Mouse (Mus musculus): ENCODE measurements around the gene Pdia4. TPM values are rescaled to one million over a fixed set of nuclear protein-coding genes. Genes with fewer than 3 reads are reported as not detected.
A peak's percentile ranks its signal among the peaks of the same experiment; 100 is the strongest.

Pdia4 gene
- polyA plus RNA-seq, 1 experiment from 2014 or later: 304 TPM

- Histone ChIP-seq H3K9me3 (no peaks in the 10 kb centered on the region), H3K36me3 (no peaks in the 10 kb centered on the region), H3K27me3 (replicated peaks) (no peaks in the 10 kb centered on the region), H3K4me2 (replicated peaks) (no peak overlapping the region), H3K27ac (no peak overlapping the region), H3K4me1 (replicated peaks) (peaks cover 4% of the 10 kb centered on the region; the same call in 1 of the 2 replicates), H3K9ac (no peak overlapping the region), H3K4me3 (replicated peaks) (no peak overlapping the region)
- ATAC-seq: no peak
- WGBS: 47% methylated on average over 1 of the region's 1 CpGs
Measured at GRCm38 (mm10) chr6:47828950-47829349, 15.7 kb upstream of the Pdia4 start.

- Histone ChIP-seq H3K4me1 (replicated peaks) (peaks cover 4% of the 10 kb centered on the region; the same call in 1 of the 2 replicates), H3K9ac (no peak overlapping the region), H3K9me3 (no peaks in the 10 kb centered on the region), H3K4me2 (replicated peaks) (no peak overlapping the region), H3K36me3 (no peaks in the 10 kb centered on the region), H3K27ac (no peak overlapping the region), H3K27me3 (replicated peaks) (no peaks in the 10 kb centered on the region), H3K4me3 (replicated peaks) (no peak overlapping the region)
- no peak for ATAC-seq
- WGBS: 94% methylated on average over 4 of the region's 4 CpGs
Measured at GRCm38 (mm10) chr6:47827462-47827861, 14.2 kb upstream of the Pdia4 start.

DNA sequence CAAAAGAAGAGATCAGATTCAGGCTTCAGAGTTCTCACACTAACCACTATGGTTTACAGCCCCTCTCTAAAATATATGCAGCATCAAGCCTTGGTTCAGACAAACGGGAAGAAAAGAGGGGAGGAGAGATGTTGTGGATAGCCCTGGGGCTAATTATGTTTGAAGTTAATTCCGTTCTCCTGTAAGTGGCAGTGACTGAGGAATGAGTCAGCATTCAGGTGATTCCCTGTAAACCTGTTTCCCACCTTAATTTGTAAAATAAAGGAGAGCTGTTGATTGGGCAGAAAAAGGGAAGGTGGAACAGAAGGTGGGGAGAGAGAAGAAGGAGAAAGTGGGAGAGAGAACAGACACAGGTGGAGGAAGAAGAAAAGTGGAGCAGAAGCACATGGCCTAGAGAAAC lies 11.0 kb upstream of the Pdia4 start:
- ATAC-seq: no peak
- Histone ChIP-seq H3K27ac (no peak overlapping the region), H3K4me2 (replicated peaks) (no peak overlapping the region), H3K4me3 (replicated peaks) (no peak overlapping the region), H3K4me1 (replicated peaks) (no peaks in the 10 kb centered on the region), H3K9me3 (no peaks in the 10 kb centered on the region), H3K36me3 (peaks cover 2% of the 10 kb centered on the region; the same call in 1 of the 2 replicates), H3K9ac (no peak overlapping the region), H3K27me3 (replicated peaks) (no peaks in the 10 kb centered on the region)
- WGBS: 62% methylated on average over 2 of the region's 2 CpGs

DNA sequence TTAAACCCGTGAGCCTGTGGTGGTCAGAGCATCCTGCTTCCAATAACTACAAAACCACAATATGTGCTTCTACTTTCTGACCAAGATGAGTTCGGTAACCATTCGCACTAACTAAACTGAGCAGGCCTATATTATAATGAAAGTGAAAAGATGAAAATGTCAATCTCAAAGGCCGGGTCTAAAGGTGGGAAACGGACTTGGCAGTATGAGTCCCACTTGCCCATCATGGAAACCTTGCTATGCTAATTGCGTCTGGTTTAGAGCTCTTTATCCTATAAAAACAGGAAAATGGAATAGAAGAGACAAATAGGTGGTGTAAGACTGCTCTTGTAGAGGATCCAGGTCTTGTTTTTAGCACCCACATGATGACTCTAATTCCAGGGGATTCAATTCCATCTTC lies 8.5 kb upstream of the Pdia4 start:
- H3K4me2 ChIP-seq (replicated peaks): no peak overlapping the region
- no peak overlapping the region for H3K4me3 ChIP-seq (replicated peaks)
- 90% methylated on average over 6 of the region's 6 CpGs for WGBS
- H3K36me3 ChIP-seq: peaks cover 2% of the 10 kb centered on the region; the same call in 1 of the 2 replicates
- no peaks in the 10 kb centered on the region for H3K9me3 ChIP-seq
- no peaks in the 10 kb centered on the region for H3K27me3 ChIP-seq (replicated peaks)
- H3K27ac ChIP-seq: no peak overlapping the region
- no peak overlapping the region for H3K9ac ChIP-seq
- H3K4me1 ChIP-seq (replicated peaks): no peaks in the 10 kb centered on the region
- no peak for ATAC-seq

DNA sequence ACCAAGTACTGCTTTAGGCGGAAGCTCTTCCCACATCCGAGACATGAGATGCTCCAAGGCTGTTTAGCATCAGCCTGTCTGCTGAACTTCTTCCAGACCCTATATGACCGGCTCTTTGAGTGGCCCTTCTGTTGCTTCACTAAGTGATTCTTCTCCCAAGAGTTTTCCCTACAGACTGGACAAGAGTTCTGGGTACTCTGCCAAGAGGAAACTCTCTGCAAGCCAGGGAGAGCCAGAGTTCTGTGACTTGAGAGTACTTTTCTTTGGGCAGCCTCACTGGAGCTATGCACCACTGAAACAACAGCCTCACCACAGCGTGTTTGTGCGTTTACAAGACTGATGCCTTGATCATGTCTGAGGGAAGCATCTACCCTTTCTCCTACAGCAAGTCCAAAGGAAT lies 8.0 kb upstream of the Pdia4 start:
- no peak for ATAC-seq
- Histone ChIP-seq H3K27ac (no peak overlapping the region), H3K9ac (no peak overlapping the region), H3K4me3 (replicated peaks) (no peak overlapping the region), H3K27me3 (replicated peaks) (no peaks in the 10 kb centered on the region), H3K36me3 (peaks cover 2% of the 10 kb centered on the region; the same call in 1 of the 2 replicates), H3K4me2 (replicated peaks) (no peak overlapping the region), H3K4me1 (replicated peaks) (no peaks in the 10 kb centered on the region), H3K9me3 (no peaks in the 10 kb centered on the region)
- 85% methylated on average over 5 of the region's 5 CpGs for WGBS

GRCm38 (mm10) chr6:47819626-47820325 lies 6.5 kb upstream of the Pdia4 start:
- ATAC-seq: no peak
- Histone ChIP-seq H3K27ac (no peak overlapping the region), H3K9me3 (no peaks in the 10 kb centered on the region), H3K4me2 (replicated peaks) (no peak overlapping the region), H3K9ac (no peak overlapping the region), H3K4me1 (replicated peaks) (no peaks in the 10 kb centered on the region), H3K36me3 (peaks cover 2% of the 10 kb centered on the region; the same call in 1 of the 2 replicates), H3K4me3 (replicated peaks) (no peak overlapping the region), H3K27me3 (replicated peaks) (no peaks in the 10 kb centered on the region)
- WGBS: 93% methylated on average over 23 of the region's 23 CpGs

- WGBS: 91% methylated on average over 8 of the region's 8 CpGs
- H3K27me3 ChIP-seq (replicated peaks): no peaks in the 10 kb centered on the region
- H3K4me1 ChIP-seq (replicated peaks): no peaks in the 10 kb centered on the region
- no peak overlapping the region for H3K9ac ChIP-seq
- no peak for ATAC-seq
- H3K27ac ChIP-seq: no peak overlapping the region
- H3K9me3 ChIP-seq: no peaks in the 10 kb centered on the region
- H3K4me3 ChIP-seq (replicated peaks): no peak overlapping the region
- peaks cover 2% of the 10 kb centered on the region; the same call in 1 of the 2 replicates for H3K36me3 ChIP-seq
- H3K4me2 ChIP-seq (replicated peaks): no peak overlapping the region
Measured at GRCm38 (mm10) chr6:47818721-47819120, 5.5 kb upstream of the Pdia4 start.

- no peak overlapping the region for H3K27ac ChIP-seq
- no peak for ATAC-seq
- no peaks in the 10 kb centered on the region; the same call in 1 of the 2 replicates for H3K36me3 ChIP-seq
- no peaks in the 10 kb centered on the region for H3K27me3 ChIP-seq (replicated peaks)
- 71% methylated on average over 1 of the region's 1 CpGs for WGBS
- no peaks in the 10 kb centered on the region for H3K4me1 ChIP-seq (replicated peaks)
- no peak overlapping the region for H3K9ac ChIP-seq
- H3K4me3 ChIP-seq (replicated peaks): no peak overlapping the region
- no peak overlapping the region for H3K4me2 ChIP-seq (replicated peaks)
- H3K9me3 ChIP-seq: no peaks in the 10 kb centered on the region
Measured at GRCm38 (mm10) chr6:47816151-47816550, 2.9 kb upstream of the Pdia4 start.

DNA sequence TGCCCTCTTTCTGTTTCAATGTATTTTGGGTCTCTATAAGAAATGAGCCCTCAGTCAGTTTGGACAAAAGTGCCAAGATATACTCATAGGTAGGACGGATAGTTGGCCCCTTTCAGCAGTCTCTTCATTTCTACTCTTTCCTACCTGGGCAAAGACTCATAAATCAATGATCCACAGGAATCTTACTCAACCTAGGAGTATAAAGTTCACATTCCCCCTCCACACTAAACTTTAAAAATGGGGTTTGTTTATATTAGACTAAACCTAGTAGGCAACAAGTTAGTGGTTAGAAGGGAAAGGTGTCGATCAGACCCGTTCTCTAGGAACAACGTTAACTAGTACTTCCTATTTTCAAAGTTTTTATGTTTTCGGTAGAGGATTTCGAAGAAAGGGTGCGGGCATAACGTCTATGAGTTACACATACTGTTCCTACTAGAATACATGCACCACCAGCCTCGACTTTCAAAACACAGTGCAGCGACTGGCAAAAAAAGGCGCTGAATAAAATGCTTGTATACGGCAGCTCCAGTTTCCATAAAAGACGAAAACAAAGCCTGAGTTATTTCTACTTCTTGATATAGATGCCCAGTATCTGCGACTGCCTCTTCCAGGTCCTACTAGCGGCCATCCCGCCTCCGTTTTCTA lies 837 bp downstream of the Pdia4 start:
- WGBS: under 1% methylated on average over 17 of the region's 17 CpGs
- peaks cover 11% of the 10 kb centered on the region; the same call in 1 of the 2 replicates for H3K4me1 ChIP-seq (replicated peaks)
- H3K36me3 ChIP-seq: no peaks in the 10 kb centered on the region
- no peaks in the 10 kb centered on the region for H3K9me3 ChIP-seq
- peak overlapping the region; percentile 60 for H3K4me2 ChIP-seq (replicated peaks)
- ATAC-seq: no peak
- H3K9ac ChIP-seq: peak overlapping the region; percentile 81
- peak overlapping the region; percentile 67 for H3K4me3 ChIP-seq (replicated peaks)
- no peaks in the 10 kb centered on the region for H3K27me3 ChIP-seq (replicated peaks)
- H3K27ac ChIP-seq: peak overlapping the region; percentile 96

DNA sequence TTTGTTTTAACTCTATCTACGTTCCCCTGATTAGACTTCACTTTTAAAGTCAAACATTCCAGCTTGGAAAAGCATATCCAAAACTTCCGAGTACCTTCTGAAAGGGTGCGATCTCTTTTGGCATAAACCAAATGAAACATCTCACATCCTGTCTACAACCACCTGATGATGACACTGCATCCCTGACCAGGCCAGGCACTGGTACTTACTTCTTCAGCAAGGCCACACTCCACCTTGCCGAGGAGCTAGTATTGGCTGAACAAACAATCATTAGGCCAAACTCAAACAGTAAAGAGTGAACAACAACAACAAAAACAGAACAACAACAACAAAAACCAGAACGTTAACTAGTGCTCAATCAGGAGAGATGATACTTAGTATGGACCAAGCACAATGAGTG lies 1.9 kb downstream of the Pdia4 start:
- no peak overlapping the region for H3K27ac ChIP-seq
- WGBS: 42% methylated on average over 5 of the region's 5 CpGs
- ATAC-seq: no peak

DNA sequence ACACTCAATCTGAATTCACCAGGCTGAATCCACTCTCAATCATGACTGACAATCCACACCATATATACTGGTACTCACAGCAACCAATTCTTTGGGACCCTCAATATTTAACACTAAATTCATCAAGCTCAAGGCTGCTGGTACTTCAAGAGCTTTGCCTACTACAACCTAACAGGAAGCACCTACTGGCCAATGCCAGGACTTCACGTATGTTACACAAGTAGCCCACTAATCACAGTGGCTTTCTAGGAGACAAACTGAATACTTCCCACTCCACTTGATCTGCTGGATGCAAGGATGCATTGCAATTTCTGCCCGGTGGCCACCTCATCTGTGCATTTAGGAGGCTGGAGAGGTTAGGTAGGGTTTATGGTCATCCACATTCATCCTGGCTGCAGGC lies 3.0 kb downstream of the Pdia4 start:
- H3K27me3 ChIP-seq (replicated peaks): no peaks in the 10 kb centered on the region
- no peak overlapping the region for H3K4me3 ChIP-seq (replicated peaks)
- no peak overlapping the region for H3K27ac ChIP-seq
- ATAC-seq: no peak
- peaks cover 11% of the 10 kb centered on the region for H3K36me3 ChIP-seq
- WGBS: 63% methylated on average over 2 of the region's 2 CpGs
- H3K4me1 ChIP-seq (replicated peaks): peaks cover 11% of the 10 kb centered on the region; the same call in 1 of the 2 replicates
- H3K9ac ChIP-seq: no peak overlapping the region
- H3K9me3 ChIP-seq: no peaks in the 10 kb centered on the region
- peak overlapping the region; percentile 20 for H3K4me2 ChIP-seq (replicated peaks)

More for the DNA sequence above, 1.9 kb downstream of the Pdia4 start:
- Histone ChIP-seq H3K4me2 (replicated peaks) (peak overlapping the region; percentile 60), H3K4me3 (replicated peaks) (peak overlapping the region; percentile 67), H3K9ac (no peak overlapping the region; the same call in 1 of the 2 replicates), H3K4me1 (replicated peaks) (peaks cover 11% of the 10 kb centered on the region; the same call in 1 of the 2 replicates), H3K27me3 (replicated peaks) (no peaks in the 10 kb centered on the region), H3K9me3 (no peaks in the 10 kb centered on the region), H3K36me3 (peaks cover 7% of the 10 kb centered on the region; the same call in 1 of the 2 replicates)

DNA sequence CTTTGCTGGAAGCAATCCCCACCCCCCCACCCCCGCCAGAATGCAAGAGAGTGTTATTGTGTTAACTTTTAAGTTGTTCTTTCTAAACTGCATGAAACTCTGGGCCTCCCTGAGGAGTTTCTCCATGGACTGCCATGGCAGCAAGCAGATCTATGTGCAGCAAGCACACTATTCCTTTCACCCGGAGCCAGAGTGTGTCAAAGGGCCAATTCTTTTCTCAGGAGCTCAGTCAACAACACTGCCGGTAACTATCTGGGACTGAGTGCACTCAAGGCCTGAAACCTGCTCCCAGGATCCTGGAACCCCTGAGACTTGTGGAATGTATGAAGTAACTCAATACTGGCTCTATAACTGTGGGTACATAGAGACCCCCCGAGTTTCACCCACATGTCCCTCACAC lies 4.2 kb downstream of the Pdia4 start:
- ATAC-seq: no peak

More for the DNA sequence above, 4.2 kb downstream of the Pdia4 start:
- Histone ChIP-seq H3K27ac (no peak overlapping the region), H3K27me3 (replicated peaks) (no peaks in the 10 kb centered on the region), H3K9ac (no peak overlapping the region), H3K4me2 (replicated peaks) (no peak overlapping the region), H3K9me3 (no peaks in the 10 kb centered on the region), H3K4me1 (replicated peaks) (peaks cover 11% of the 10 kb centered on the region; the same call in 1 of the 2 replicates), H3K4me3 (replicated peaks) (no peak overlapping the region), H3K36me3 (peaks cover 19% of the 10 kb centered on the region)
- 77% methylated on average over 4 of the region's 4 CpGs for WGBS
